Mouse (Mus musculus) MEL (cell line): Measurements from ENCODE around the gene Hoxa1.

Source experiments
- CTCF ChIP-seq, 3 experiments: IDR thresholded peaks in 2 of 3; conservative IDR thresholded peaks in 1 of 3; 2 replicates each; pipeline ENCODE4 v1.5.1; 2011 to 2012; ENCODE audit warnings: low read length in 3 of 3, low read depth in 2 of 3, mild to moderate bottlenecking in 2 of 3, improper control_type of control experiment in 1 of 3, inconsistent platforms in 1 of 3, mixed read lengths in 1 of 3, moderate library complexity in 1 of 3; ENCODE audit not compliant: control insufficient read depth in 1 of 3, insufficient read depth in 1 of 3, poor library complexity in 1 of 3, severe bottlenecking in 1 of 3
- EP300 ChIP-seq, 2 experiments: IDR thresholded peaks; 2 replicates each; pipeline ENCODE4 v1.6.1; 2011; ENCODE audit warnings: improper control_type of control experiment in 2 of 2, low read length in 2 of 2, low read depth in 1 of 2, mild to moderate bottlenecking in 1 of 2
- MAX ChIP-seq: IDR thresholded peaks from 2 replicates; pipeline ENCODE4 v1.6.1; 2011; ENCODE audit warnings: low read length, improper control_type of control experiment
- POLR2A ChIP-seq, 2 experiments: IDR thresholded peaks; 2 replicates each; pipeline ENCODE4 v1.6.1; 2011 to 2012; ENCODE audit warnings: low read length in 2 of 2, mild to moderate bottlenecking in 2 of 2, control low read depth in 1 of 2, improper control_type of control experiment in 1 of 2, low read depth in 1 of 2, moderate library complexity in 1 of 2; ENCODE audit not compliant: control insufficient read depth in 1 of 2, insufficient read depth in 1 of 2, poor library complexity in 1 of 2
- ZC3H11A ChIP-seq: IDR thresholded peaks from 2 replicates; pipeline ENCODE4 v1.6.1; 2012; ENCODE audit warnings: low read depth, mild to moderate bottlenecking, inconsistent platforms, low read length, improper control_type of control experiment

- TF ChIP-seq MAX: no peak
- TF ChIP-seq CTCF (IDR thresholded peaks at IDR 0.05 in 2 of 3, conservative IDR thresholded peaks at IDR 0.05 in 1 of 3; ENCODE audit: control insufficient read depth in 1 of 3, insufficient read depth in 1 of 3, low read depth in 2 of 3, low read length in 3 of 3, poor library complexity in 1 of 3, severe bottlenecking in 1 of 3): no peak
- TF ChIP-seq EP300 (IDR thresholded peaks at IDR 0.05; ENCODE audit: low read depth in 1 of 2, low read length in 2 of 2): no peak
- TF ChIP-seq ZC3H11A: no peak
- TF ChIP-seq POLR2A (IDR thresholded peaks at IDR 0.05; ENCODE audit: control insufficient read depth in 1 of 2, insufficient read depth in 1 of 2, low read depth in 1 of 2, low read length in 2 of 2, poor library complexity in 1 of 2): no peak
These were observed 51.4 kb downstream of the Hoxa1 start for GRCm38 (mm10) chr6:52106716-52107115.
